Mouse (Mus musculus) gastrocnemius, adult 8-10 months (tissue): ENCODE results near the gene Cog4. TPM values are rescaled to one million over a fixed set of nuclear protein-coding genes. Genes with fewer than 3 reads are reported as not detected.
"Not testable (repeated sequence)": the region's sequence is repeated elsewhere in the genome, so short reads cannot be mapped to it uniquely, and the experiment has no call there.

Experiments used
- DNase-seq, 2 experiments: peaks; one replicate each; pipeline ENCODE4 v3.0.0; 2022; ENCODE audit warnings: low spot score in 2 of 2
- total RNA-seq, 4 experiments: library from RNA; stranded (reverse); gene quantifications; 2 replicates each; pipeline ENCODE4 v1.2.4; 2022

The Cog4 gene
- total RNA-seq, 4 experiments from 2014 or later = 61.0 to 68.2 (median 64.3) TPM

DNA sequence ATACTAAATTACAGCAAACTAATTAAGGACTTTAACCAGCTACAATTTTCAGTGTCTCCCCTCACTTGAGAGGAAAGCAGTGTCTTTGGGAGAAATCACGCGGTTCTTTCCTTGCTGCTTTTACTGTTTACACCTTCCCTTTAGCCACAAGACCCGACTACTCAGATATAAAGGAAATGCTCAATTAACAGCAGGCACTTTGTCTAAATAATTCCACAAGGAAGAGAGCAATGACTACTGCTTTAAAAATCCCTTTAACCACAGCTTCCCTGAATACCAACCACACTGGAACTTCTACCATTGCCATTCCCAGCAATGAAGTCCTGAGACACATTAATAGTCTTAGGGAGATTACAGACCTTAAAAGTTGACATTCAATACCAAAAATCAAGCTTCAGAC lies 17.9 kb upstream of the Cog4 start:
- DNase-seq = no peak

DNA sequence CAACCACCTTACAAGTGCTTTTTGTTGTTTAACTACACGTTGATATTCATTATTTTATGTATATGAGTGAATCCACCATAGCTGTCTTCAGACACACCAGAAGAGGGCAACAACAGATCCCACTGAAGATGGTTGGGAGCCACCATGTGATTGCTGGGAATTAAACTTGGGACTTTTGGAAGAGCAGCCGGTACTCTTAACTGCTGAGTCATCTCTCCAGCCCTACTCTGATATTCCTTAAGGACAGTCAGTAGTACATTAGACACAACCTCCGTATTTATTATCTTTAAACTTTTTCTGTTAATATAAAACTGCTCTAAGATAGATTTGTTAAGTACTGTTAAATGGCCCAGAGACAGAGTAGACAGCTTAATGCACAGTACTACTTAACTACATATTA lies 14.4 kb upstream of the Cog4 start:
- no peak for DNase-seq

- DNase-seq = no peak
These were observed 4.3 kb upstream of the Cog4 start for GRCm38 (mm10) chr8:110842012-110842574.

- DNase-seq = no peak
These were observed 3.2 kb upstream of the Cog4 start for GRCm38 (mm10) chr8:110843207-110843606.

GRCm38 (mm10) chr8:110844941-110845340 lies 1.5 kb upstream of the Cog4 start:
- DNase-seq = no peak

DNA sequence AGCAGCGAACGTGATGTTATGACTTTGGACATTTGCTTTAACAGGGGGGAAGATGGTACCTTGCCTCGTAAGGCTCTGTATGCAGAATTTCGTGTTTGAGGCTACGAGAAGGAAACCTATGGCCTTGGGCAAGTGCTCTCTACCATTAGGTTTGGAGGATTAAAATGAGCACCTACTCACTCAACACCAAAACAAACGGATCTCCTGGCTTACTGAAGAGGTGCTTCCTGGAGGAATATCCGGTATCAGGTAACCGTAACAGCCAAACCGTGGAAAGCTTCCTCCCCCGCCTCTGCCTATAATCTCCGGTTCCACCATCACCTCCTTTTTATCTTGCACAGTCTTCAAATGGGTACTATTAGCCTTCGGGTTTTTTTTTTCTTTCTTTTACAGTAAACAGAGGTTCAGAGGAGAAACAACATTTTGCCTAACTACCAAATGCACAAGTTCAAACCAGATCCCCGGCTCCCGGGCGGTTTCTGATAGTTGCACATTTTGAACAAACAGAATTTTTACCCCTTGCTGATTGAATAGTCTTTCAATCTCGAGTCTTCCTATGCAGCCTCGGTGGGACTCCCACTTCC lies 487 bp upstream of the Cog4 start:
- DNase-seq = no peak

DNA sequence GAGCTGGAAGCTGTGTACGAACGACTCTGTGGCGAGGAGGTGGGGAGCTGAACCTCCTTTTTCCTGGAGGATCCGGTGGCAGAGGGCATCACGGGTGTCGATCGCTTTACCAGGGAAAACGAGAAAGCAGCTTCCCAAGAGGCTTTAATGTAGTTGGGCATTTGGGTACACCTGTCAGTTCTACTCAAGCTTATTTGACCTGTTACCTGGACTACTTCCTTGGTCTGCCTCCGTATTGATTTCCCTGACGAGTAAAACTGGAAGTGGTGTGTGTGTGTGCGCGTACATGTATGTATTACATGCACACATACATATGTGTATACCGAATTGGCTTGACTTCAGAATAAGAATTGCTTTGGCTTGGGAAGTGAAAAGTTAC lies 760 bp downstream of the Cog4 start:
- DNase-seq = no peak

DNA sequence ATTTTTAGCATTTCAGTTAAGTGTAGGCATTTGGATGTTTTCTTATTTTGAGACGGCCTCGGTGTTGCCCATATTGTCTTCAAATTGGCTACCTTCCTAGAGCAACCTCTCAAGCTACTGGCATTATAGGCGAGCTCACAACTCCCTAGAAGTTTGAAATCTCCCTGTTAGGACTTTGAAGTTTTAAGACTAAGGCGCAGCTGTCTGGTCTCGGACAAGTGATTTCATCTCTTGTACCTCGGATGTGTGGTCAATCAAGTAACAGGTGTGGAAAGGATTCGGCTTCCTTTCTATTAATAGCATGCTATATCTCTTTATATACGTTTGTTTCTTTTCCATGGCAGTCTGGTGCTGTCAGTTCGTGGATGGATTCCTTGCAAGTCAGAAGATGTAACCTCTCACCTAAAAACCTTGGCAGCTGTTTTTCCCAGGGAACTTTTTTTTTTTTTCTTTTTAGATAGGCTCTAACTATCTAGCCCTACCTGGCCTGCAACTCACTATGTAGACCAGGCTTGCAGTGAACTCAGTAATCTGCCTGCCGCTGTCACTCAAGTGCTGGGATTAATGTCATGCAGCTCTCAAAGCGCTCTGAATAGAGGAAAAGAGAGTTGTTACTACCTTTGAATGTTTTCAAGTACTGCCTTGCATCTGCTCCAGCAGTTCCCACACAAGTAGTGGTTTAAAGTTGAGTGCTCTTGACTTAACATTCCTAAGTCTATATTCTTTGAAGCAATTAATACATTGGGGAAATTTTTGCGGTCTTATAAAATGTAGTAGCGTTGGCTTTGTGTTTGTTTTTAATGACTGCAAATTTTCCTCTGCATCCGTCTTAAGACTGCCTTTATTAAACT lies 1.5 kb downstream of the Cog4 start:
- no peak for DNase-seq

DNA sequence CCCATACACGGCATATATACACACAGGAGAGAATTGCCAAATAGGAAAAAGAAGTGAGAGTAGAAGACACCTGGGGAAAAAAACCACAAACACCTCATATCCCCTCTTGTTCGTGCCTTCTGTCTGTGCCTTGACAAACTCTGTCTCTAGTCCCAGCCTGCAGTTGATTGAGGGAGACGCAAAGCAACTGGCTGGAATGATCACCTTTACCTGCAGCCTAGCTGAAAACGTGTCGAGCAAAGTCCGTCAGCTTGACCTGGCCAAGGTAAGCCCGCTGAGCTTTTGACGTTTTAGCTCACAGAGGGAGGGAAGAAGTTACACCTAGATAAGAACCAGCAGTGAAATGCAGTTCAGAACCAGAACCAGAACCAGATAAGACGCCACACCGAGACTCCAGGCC lies 4.8 kb downstream of the Cog4 start:
- DNase-seq = no peak

- DNase-seq = not testable (repeated sequence)
These were observed 9.7 kb downstream of the Cog4 start for GRCm38 (mm10) chr8:110856073-110856472.

GRCm38 (mm10) chr8:110856760-110857461 lies 10.5 kb downstream of the Cog4 start:
- no peak for DNase-seq

GRCm38 (mm10) chr8:110859651-110860501 lies 13.5 kb downstream of the Cog4 start:
- no peak for DNase-seq

- not testable (repeated sequence) for DNase-seq
These were observed 15.1 kb downstream of the Cog4 start for GRCm38 (mm10) chr8:110861347-110862025.

- DNase-seq = no peak
These were observed 24.1 kb downstream of the Cog4 start for GRCm38 (mm10) chr8:110870501-110870900.

- DNase-seq = no peak
These were observed 31.5 kb downstream of the Cog4 start for GRCm38 (mm10) chr8:110877862-110878261.

- DNase-seq = no peak
These were observed 35.4 kb downstream of the Cog4 start for GRCm38 (mm10) chr8:110881741-110882310.

GRCm38 (mm10) chr8:110883824-110884223 lies 37.4 kb downstream of the Cog4 start:
- no peak for DNase-seq

- DNase-seq = no peak
These were observed 40.2 kb downstream of the Cog4 start for GRCm38 (mm10) chr8:110886634-110887033.

DNA sequence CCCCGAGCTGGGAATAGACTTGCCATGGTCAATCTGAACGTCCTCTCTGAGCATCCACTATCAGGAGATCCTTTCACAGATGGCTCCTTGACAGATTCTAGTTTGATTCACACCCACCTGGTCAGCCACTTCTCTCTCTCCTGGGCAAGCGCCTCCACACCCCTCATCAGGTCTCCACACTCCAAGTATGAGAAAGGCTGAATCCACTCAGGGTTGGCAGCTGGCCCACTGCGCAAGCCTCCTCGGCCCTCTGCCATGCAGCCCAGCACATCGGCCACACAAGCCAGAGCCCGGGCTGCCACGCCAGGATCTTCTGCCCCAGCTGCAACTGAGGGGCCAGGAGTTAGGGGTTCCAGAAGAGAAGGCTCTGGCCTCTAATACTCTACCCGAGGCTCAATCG lies 41.2 kb downstream of the Cog4 start:
- no peak for DNase-seq

- DNase-seq = no peak
These were observed 42.0 kb downstream of the Cog4 start for GRCm38 (mm10) chr8:110888441-110888840.
